Mouse (Mus musculus) cerebellum, adult 9-10 months (tissue): ENCODE data around the gene Gm10234.

Experiments used
- DNase-seq: peaks from one replicate; pipeline ENCODE4 v3.0.0; 2022

Gene Gm10234

GRCm38 (mm10) chr6:95321812-95322211 is at the start of gene Gm10234:
Gm10234 (plus strand) TSS chr6:95322112.
- no peak for DNase-seq

- no peak for DNase-seq
These were observed 44.3 kb upstream of the Gm10234 start for GRCm38 (mm10) chr6:95277633-95278032.

GRCm38 (mm10) chr6:95296025-95296424 is 25.9 kb upstream of the Gm10234 start:
- DNase-seq: no peak

GRCm38 (mm10) chr6:95298387-95298786 is 23.5 kb upstream of the Gm10234 start:
- no peak for DNase-seq

GRCm38 (mm10) chr6:95300658-95301057 is 21.3 kb upstream of the Gm10234 start:
- DNase-seq: no peak

GRCm38 (mm10) chr6:95331191-95331590 is 9.3 kb downstream of the Gm10234 start:
- no peak for DNase-seq

- DNase-seq: no peak
These were observed 12.9 kb downstream of the Gm10234 start for GRCm38 (mm10) chr6:95334781-95335180.

GRCm38 (mm10) chr6:95349378-95349777 is 27.5 kb downstream of the Gm10234 start:
- no peak for DNase-seq

- DNase-seq: no peak
These were observed 31.1 kb downstream of the Gm10234 start for GRCm38 (mm10) chr6:95353043-95353442.

- no peak for DNase-seq
These were observed 32.0 kb downstream of the Gm10234 start for GRCm38 (mm10) chr6:95353886-95354285.

GRCm38 (mm10) chr6:95360084-95360483 is 38.2 kb downstream of the Gm10234 start:
- DNase-seq: no peak

GRCm38 (mm10) chr6:95362707-95363106 is 40.8 kb downstream of the Gm10234 start:
- DNase-seq: no peak

- DNase-seq: no peak
These were observed 49.9 kb downstream of the Gm10234 start for GRCm38 (mm10) chr6:95371811-95372210.
